Mouse (Mus musculus) ovary, postnatal 10 days (tissue): ENCODE data around the gene Eif3f.

ENCODE experiments used
- DNase-seq: peaks from one replicate; pipeline ENCODE4 v3.0.0; 2022; ENCODE audit warnings: low spot score

Eif3f gene

DNA sequence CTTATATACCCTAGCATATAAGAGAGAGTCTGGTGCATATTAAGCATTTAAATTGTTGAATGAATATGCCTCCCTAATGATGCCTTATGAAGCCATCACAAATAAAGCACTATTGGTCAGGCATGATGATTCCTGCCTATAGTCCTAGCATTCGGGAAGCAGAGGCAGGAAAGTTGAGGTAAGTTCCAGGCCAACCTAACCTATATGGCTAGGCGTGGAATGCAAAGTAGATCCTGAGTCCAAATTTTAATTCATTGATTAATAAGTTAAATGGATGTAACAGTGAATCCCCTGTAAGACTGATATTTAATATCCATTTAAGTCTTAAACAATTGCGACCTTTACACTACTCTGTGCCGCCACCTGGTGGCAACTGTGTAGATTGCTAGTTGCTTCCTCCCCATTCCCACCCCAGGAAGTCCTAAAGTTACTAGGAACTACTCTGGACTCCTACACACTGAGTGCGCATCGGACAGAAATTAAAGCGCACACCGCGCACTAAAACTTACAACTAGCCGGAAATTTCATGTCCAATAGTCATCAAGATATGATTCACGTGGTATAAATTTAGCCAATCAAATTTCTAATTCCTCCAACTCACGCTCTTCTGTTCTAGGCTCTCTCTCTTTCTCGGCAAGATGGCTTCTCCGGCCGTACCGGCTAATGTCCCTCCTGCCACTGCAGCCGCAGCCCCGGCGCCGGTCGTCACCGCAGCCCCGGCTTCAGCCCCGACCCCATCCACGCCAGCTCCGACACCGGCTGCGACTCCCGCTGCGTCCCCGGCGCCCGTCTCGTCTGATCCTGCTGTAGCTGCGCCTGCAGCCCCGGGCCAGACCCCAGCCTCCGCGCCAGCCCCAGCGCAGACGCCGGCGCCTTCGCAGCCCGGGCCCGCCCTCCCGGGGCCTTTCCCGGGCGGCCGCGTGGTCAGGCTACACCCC is at the start of gene Eif3f:
Eif3f (plus strand) TSS at position 624 of the 938 bp plus-strand sequence.
- DNase-seq = peak; percentile 60

DNA sequence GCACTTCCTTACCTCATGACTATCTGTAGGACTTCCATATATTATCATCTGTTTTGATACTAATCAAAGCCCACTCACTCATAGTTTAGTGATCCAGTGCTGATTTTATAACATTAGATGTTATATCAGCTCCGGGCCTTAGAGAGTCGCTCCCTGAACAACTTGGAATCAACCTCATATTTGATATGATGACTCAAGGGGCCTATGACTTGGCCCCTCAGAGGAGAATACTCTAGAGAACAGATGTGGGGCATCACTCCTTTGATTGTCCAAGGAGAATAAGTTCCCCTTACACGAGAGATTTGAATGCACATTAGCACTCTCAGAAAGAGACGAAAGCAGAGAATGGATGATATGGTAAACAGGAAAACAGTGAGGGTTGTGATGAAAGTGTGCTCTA is 49.3 kb upstream of the Eif3f start, which contains the start of gene Olfr518:
Olfr518 (minus strand) TSS at position 101 of the 400 bp plus-strand sequence.
- no peak for DNase-seq

DNA sequence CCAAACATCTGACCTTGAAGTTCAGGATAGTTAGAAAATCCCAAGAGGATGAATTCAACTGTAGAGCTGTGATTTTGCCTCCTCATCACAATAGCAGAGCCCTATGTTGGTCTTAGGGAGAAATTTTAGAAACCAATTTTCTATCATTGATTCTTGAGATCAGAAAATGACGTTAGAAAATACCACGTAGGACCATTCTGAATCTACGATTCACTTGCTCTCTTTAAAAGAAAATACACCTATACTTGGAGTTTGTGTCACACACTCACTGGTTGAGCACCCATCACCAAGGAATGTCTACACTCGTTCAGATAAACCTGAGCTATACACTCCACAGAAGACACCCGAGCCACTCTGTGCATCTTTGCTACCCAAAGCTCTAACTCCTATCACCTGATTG is 39.9 kb upstream of the Eif3f start, which contains the start of gene Olfr519:
Olfr519 (minus strand) TSS at position 101 of the 400 bp plus-strand sequence.
- DNase-seq = no peak

DNA sequence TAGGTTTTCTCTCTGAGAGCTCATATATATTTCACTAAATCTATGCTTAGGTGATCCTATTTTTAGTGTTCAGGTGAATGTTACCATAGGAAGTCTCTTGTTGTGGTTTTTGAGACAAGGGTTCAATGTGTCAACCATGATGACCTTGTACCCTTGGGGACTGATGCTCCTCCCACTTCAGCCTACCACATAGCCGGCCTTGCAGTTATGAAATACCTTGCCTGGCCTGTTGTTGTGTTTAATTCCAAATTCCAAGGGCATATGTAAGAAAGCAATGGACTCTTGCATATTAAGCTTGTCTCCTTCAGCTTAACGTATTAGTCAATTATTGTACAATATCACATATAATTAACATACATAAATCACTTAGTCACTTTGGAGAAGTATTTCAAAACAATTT is 30.2 kb upstream of the Eif3f start:
- DNase-seq = no peak

DNA sequence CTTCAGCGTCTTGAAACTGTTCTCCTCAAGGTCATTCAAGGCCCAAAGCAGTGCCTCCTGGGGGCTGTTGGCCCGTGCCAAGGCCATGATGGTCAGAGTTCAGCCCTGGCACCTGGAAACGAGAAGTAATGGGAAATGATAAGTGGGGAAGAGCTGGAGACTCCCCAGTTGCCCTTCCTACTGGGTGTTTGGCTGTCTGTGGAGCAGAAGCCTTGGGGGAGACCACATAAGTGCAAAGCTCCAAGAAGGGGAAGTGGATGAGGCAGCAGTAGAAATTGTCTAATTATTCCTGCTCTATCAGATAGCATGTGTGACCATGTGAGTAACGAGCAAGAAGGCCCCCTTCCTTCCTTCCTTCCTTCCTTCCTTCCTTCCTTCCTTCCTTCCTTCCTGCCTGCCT is 7.2 kb upstream of the Eif3f start:
- no peak for DNase-seq

DNA sequence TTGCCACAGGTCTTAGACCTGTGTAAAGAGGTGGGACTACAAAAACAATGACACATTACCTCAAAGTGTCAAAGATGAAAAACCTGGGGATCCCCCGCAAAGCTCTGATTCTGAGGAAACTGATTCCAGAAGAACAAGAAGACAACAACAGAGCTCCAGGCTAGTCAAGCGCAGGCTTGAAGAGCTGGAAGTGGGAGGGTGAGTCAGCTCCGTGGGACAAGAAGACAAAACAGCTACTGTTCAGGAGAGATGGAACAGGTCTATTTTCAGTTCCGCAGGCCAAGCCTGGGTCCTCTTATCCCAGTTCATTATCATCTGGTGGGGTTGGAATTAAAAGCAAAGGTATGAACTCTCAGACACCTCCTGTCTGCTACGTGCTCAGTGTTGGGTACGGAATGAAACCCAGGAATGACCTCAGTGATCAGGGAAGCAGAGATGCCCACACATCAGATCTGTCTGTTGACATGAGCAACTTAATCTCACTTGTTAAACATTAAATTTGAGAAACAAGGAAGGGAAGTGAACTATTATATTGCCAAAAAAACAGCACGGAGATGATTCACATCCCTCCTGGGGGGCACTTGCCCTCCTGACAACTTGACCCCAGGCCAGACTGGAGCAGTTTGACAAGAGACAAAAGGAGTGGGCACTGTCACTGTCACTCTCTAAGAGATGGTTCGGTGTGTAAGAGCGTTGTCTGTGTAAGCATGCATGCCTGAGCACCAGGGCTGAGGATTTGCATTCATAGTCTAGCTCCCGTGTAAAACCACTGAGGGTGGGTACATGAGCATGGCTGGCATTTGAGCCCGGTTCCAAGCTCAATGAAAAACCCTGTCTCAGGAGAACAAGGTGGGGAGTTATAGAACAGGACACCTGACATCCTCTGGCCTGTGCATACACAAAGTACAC is 5.7 kb upstream of the Eif3f start:
- DNase-seq = no peak

DNA sequence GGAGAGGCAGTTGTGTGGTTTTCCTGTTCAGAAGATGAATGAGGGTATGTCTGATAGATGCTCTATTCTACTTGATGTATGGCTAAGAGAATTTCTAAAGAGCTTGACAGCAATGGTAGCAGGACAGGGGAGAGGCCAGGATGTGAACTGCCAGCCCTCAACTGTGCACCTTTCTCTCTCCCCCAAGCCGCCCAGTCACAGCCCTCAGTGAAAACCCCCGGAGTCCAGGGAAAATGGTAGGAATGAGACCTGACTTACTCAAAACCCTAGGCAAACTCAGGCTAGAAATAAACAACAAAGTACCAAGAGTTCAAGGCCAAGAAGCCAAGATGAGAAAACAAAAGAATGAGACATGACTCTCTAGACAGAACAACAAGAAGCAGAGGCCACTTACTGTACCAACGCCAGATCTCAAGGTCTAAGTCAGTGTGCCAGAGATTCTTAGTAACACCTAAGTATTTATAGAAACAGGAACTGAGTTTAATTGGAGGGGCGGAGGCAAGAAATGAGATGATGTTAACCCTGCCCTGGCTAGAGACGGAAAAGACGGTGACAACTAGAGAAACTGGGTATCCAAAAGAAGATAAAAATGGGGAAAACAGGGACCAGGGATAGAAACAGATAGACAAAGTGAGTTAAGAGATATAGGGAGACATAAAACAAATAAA is 4.4 kb upstream of the Eif3f start, which contains the start of gene Nlrp10:
Nlrp10 (minus strand) TSS at position 453 of the 668 bp plus-strand sequence.
- DNase-seq = no peak

DNA sequence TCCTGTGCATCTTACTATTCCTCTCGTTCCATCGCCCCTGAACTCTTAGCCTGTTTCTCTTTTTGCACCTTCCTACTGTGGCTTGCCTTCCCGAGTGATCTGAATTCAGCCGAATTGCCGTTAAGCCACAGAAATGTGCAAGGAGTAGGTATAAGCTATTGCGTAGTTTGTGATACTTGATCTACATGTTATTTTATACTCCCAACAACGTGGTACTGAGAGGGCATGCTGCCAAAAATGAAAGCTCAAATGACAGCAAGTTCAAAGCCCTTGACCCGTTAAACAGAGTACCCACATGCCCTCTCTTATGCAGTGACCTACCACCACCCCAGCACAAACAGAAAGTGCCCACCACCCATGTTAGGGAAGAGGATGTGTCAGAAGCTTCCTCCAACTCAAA is 619 bp downstream of the Eif3f start:
- no peak for DNase-seq

DNA sequence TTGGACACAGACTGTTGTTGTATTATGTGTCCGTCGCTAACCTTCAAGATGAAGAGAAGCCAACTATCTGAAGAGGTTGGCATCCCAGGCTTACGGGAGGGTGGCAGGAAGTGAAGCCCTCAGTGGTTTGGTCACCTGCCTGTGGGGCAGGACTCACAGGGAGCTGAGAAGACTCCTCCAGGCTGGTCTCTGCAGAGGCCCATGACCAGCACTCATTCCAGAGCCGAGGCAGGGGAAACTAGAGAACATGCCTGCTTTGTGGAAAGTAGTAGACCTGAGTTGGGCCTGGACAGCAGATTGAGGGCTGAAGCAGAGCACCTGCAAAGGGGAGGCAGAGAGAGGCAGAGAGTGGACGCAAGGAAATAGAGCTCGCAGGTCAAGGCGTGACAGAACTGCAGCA is 1.2 kb downstream of the Eif3f start:
- DNase-seq = no peak

DNA sequence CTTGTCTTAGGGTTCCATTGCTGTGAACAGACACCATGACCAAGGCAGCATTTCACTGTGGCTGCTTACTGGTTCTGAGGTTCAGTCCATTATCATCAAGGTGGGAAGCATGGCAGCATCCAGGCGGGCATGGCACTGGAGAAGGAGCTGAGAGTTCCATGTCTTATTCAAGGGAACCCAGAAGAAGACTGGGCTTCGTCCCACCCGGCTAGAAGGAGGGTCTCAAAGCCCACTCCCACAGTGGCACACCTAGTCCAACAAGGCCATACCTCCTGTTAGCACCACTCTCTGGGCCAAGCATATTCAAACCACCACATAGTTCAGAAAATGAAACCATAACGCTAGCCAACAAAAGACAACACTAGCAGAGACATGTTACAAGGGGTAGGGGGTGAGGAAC is 2.4 kb downstream of the Eif3f start:
- DNase-seq = no peak

DNA sequence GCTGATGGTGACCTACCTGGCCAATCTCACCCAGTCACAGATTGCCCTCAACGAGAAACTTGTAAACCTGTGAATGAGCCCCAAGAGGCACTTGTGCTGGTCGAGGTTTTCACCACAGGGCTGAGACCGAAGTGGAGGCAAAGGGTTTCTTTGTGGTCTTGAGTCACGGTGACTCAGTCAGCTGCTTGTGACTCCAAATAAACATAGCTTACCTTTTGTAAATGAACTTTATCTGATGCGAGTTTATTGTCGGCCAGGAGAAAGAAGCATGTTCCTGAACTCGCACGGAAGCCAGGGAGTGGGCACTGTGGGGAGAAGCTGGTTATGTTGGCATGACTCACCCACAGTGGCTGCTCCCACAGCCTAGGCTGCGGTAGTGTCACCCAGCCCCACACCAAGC is 7.2 kb downstream of the Eif3f start:
- no peak for DNase-seq

DNA sequence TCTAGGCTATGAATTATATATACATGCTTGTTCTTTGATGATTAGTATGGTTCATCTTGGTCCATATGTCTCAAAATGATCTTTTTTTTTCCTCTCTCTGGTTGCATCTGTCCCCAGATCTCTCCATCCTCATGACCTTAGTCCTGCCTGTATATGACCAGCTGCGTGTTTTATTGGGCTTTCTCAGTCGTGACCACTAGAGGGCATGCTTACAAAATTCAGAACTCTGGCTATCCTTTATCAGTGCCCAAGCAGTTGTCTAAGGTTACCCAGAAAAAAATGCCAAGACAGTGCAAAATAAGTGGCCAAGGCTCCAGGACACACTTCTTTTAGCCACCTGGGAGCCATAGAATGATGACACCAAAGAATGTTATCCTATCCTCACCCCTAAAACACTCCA is 9.8 kb downstream of the Eif3f start:
- DNase-seq = no peak

DNA sequence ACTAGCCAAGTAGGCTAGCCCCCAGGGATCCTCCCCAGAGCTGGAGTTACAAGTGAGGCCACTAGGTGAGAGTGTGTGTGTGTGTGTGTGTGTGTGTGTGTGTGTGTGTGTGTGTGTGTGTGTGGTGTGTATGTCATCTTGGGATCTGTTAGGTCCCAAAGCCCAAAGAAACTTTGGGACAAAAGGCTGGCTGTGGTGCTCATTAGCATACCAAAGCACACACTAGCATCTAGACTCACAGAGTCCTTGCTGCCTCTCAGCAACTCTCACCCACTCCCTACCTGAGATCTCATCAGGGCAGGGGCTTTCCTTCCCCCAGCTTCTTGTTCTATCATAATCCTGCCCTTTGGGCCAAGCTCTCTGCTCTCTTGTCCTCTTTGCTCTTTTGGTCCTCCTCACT is 14.4 kb downstream of the Eif3f start:
- DNase-seq = no peak

DNA sequence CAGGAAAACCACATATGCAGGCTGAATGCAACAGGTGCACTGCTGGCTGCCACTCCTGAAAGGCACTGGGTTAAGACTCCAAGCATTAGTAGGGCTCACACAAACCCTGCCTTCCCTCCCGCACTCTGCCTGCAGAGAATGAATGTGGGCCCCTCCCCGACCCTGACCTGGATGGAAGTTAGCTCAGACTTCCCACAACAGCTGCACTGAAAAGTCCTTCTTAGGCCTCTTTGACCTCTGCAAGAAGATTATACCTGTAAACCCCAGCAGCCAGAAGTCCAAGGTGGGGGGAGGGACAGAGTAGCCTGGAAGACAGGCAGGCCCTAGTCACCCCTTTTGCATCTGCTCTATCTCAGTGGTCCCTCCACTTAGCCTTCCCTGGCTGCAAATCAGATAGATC is 15.1 kb downstream of the Eif3f start:
- no peak for DNase-seq

DNA sequence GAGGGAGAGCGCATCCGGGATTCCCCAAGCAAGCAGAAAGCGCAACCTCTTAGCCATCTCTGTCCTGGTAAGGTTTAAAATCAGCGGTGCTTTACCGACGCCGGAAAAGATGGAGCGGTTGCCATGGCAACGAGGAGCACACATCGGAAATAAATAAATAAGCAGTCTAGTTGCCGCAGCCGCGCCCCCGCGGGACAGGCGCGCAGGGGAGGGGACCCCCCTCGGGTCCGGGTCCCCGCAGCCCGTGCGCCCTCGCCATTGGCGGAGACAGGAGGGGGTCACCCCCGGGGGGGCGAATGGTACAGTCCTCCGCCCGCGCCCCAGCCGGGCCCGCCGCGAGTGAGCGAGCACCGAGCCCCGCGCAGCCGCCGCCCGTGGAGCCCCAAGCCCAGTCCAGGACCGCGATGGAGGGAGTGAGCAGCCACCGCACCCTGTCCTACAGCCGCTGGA is 16.1 kb downstream of the Eif3f start, which contains the start of gene Tub:
Tub (plus strand) TSS at position 27 of the 450 bp plus-strand sequence.
- DNase-seq = peak; percentile 7

DNA sequence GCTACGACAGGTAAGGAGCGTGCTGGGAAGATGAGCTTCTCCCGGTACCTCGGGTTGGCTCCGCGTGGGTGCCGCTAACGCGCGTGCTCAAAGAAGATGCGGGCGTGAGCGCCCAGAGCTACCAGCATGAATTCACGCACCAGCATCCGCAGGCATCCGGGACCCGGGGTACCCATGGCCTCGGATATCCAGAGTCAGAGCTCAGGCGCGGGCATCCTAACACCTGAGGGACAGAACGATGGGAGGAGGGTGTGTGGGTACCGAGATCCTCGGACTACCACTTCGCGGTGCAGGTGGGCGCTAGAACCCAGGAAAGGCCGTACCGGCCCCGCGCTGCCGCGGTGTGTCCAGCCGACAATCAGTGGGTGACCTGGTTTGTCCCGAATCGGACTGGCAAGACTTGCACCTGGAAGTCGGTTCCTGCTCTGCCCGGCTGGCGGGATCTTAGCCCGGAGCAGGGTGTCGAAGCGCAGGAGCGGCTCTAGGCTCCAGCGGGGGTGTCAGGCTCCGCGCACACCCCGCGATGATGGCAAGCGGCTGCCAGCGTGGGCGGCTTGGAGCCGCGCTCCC is 16.6 kb downstream of the Eif3f start:
- DNase-seq = peak; percentile 9

DNA sequence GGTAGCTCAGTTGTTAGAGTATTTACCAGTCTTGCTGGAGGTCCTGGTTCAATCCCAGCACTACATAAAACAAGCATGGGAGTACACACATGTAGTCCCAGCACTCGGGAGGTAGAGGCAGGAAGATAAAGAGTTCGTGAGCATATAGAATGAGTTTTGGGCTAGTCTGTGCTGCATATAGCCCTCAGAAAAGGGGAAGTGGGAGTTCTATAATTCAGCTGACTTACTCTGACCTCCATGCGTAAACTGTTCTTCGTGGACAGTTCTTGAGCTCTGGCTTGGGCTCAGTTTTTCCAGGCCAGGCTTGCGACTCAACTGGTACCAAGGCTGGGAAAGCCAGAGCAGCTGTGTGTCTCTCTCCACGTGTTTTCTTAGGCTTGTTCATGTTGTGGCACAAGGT is 18.6 kb downstream of the Eif3f start:
- DNase-seq = no peak

DNA sequence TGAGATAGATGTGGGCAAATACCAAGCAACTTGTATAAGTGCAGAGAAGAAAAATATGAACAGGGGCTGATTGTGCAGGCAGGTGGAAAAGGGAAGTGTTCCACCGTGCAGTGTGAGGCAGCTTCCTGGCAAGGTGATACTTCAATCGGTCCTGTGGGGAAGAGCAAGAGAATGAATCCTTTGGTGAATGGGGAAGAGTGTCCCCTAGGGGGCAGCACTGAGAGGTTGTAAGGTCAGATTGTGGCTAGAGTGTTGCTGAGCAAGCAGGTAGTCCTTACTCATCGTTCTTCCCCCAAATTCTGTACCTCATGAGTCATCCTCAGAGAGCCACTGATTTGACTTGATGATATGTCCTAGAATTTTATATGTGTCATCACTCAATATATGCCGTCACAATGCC is 20.0 kb downstream of the Eif3f start:
- DNase-seq = no peak

DNA sequence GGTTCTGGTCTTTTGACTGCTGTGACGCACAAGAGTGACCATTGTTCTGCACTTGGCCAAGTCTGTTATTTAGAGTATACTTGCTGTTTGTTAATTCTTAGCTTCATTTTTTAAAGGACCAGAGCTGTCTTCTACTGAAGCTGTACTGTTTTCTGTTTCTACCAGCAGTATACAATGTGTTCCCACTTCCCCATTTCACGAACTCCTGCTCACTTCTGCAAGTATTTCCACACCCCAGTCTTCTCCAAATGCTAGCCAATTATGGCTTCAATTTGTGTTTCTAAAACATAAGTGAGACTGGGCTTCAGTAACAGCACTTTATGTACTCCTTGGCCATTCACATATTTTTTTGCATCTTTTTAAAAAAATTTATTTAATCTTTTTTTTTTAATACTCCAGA is 23.5 kb downstream of the Eif3f start:
- DNase-seq = no peak

DNA sequence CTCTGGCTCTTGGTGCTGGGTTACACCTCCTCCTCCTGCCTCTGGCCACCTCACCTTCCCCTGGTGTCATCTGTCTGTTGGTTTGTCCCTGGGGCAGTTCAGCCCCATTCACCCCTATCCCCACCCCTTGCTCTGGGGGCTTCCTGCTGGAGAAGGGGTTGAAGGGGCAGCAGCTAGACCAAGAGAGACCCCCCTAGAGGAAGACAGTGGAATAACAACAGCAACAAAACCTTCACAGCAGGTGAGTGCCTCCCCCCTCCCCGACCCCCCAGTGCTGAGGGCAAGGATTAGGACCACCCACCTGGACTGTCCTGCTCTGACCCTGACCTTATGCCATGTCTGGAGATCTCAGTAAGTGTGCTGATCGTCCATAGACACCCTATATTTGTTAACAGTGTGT is 31.8 kb downstream of the Eif3f start:
- no peak for DNase-seq

DNA sequence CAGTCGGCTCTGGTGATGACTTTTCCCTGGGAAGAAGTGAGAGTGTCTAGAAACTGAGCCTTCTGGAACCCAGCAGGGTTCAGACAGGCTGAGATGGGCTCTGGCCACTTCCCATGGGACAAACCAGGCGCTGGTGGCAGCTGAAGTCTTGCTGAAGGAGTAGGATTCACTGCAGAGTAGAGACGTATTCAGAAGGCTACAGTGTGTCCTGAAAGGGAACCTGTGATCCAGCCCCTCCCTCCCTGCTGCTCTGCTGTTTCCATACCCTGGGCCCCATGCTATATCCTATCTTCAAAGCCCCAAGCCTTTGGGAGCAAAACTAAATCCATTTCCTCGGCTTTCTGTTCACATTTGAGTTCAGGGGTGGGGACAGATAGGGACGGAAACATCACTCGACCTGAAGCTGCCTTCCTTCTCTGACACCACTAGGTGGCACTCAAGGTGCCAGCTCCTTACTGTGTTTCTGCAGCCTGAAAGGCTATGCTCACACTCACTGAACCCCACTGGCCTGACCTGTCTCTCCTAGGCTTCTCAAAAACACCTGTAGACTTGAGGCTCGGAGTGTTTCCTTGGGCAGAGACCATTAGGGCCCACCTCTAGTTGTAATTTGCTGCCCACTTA is 32.6 kb downstream of the Eif3f start:
- DNase-seq = no peak
